Mouse (Mus musculus): ENCODE results near the gene Grm1.

DNA sequence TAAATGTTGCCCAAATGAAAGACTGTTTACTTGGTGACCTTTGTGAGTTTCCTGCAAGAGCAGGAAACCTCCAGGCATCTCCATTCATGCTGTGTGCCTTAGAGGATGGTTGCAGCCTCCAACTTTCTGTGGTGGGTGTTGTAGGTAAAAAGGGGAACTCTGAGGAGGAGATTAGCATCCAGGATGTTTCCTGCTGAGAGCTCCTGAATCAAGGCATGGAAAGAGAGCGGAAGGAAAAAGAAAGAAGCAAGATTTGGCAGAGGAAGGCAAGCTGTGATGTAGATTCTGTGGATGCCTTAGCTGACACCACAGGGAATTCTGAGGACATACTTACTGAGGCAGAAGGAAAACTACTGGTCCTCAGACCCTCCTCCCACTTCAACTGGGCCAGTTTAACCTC, 85.4 kb downstream of the Grm1 start:
- TF ChIP-seq GATA2 (IDR thresholded peaks at IDR 0.05; ENCODE audit: borderline replicate concordance, low read depth, low read length) (no peak), GATA1 (IDR thresholded peaks at IDR 0.05; ENCODE audit: borderline replicate concordance, low read length) (no peak), CTCF (IDR thresholded peaks at IDR 0.05; ENCODE audit: low read depth, low read length) (no peak)
